Mouse (Mus musculus): ENCODE results near the gene Gk5. TPM values are rescaled to one million over a fixed set of nuclear protein-coding genes. Genes with fewer than 3 reads are reported as not detected.
A peak's percentile ranks its signal among the peaks of the same experiment; 100 is the strongest.
"Not testable (repeated sequence)": the region's sequence is repeated elsewhere in the genome, so short reads cannot be mapped to it uniquely, and the experiment has no call there.

The Gk5 gene
- total RNA-seq (2021), result 1 to 10 TPM; 4.1 to 5.1 TPM

DNA sequence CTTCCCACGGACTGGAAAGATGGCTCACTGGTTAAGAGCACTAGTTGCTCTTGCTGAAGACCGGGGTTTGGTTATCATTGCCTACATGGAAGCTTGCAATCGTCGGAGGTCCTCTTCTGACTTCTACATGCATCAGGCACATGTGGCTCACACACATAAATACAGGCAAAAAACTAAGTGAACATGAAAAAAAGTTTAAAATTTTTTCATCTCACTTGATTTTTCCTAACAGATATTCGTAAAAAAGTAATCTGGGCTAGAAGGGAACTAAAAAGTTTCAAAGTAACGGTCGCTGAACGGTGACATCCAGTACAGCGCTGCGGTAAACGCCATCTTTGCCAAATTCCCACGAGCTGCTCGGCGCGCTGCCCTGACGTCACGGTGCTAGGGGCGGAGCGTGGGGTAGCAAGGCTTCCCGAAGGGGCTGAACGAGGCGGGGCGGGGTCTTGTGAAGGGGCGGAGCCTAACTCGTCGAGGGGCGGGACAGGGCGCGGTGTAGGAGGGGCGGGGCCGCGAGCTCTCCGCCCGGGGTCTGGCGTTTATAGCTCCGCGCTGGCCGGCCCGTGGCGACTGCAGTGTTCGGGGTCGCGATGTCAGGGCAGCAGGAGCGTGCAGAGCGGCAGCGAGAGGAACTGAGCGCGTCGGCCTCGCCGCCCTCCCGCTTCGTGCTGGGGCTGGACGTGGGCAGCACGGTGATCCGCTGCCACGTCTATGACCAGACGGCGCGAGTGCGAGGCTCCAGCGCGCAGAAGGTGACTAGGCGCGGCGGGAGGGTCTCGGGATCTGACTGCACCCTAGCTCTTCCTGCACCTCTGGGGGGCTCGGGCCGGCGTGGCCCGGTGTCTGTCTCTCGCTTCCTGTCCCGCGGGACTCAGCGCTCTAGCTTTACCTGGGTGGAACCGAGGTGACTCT lies at the start of gene Gk5:
Gene Gk5, plus strand, starts transcription at position 502 of the 912 bp plus-strand sequence.
- DNase-seq (ENCODE audit: extremely low spot score in 1 of 2, low spot score in 1 of 2), result peak; percentile 96 to 97

DNA sequence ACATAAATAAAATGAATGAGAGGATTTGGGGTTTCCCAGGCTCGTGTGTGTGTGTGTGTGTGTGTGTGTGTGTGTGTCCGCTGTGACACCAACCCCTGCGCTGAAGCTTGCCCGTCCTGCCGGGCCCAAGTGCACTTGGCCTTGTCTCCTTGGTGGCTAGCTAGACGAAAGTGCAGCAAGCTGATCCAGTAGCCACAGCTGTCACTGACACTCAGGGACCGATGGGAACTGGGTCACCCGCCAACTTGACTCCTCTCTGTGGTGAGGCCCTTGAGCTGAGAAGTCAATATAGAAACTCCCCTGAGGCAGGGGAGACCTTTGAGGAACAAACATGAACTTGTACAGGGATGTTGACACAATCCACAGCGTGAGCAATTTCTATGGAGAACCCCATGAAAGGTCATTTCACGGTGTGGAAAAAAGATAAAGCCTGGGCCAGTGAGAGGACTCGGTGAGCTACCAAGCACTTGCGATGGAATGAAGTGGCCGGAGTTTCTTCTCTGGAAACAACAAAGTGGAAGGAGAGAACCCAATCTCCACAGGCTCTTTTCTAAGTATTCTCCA lies 40.3 kb upstream of the Gk5 start:
- DNase-seq (ENCODE audit: extremely low spot score in 1 of 2, low spot score in 1 of 2), result no peak

DNA sequence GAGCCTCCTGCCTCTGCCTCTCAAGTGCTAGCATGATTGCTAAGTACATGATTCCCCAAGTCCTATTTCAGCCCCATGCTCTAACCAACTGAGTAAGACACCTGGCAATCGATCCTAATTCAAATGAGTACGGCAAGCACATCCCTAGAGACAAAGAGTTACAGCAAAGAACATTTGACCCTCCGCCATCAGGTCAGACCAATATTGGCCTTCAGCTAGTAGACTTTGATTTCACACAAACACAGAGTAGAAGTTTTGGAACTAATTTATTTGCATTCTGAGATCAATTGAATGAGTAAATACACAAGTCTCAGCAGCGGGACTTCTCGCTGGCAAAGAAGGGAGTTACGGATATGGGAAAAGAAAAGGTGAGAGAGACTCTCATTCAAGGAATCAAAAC lies 33.9 kb upstream of the Gk5 start:
- no peak for DNase-seq (ENCODE audit: extremely low spot score in 1 of 2, low spot score in 1 of 2)

DNA sequence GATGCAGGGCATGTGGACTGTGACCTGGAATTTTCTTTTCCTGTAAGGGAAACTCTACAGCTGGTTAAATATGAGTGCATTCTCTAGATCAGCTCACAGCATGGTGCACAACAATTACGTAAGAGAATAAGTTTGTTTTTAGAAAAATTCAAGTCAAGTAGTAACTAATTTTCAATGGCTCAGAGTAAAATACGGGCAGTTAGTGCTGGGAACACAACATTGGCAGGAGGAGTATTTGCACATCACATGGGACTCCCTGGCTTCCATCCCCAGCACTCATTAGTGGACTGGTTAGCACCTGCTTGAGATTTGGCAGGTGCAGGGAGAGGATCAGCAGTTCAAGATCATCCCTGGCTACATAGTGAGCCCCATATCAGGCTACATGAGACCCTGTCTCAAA lies 31.5 kb upstream of the Gk5 start:
- no peak for DNase-seq (ENCODE audit: extremely low spot score in 1 of 2, low spot score in 1 of 2)

DNA sequence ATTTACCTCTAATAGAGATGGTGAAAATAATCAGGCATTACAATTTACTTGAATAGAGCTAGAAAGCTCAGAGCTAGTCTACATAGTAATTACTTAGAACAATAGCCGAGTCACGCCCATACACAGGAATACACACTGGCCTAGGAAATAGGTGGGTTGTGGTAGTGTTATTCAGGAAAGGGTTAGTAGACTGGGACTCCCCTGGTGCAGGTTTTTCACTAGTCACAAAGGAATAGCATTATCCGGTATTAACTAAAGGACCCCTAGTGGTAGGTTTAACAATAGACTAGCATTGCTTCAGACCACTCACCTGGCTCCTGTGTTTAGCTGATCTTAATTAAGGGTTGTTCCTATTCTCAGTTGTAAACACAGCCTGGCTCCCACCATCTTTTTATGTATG lies 30.7 kb upstream of the Gk5 start:
- DNase-seq (ENCODE audit: extremely low spot score in 1 of 2, low spot score in 1 of 2), result not testable (repeated sequence)

DNA sequence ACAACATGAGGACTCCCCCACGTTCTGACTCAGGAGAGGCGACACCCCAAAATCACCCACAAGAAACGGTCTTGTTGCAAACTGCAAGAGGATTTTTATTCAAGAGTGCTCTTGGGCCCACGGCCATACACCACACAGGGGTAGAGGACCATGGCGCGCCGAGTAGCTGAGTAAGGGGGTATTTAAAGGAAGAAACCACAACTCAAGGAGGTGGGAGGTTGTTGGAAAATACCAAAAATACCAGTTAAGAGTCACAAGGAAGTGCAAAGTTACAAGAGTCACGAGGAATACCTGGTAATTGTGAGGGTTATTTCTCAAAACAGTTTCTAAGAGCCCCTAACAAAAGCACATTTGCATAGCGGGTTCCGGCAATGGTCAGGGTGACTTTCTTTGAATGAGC lies 26.5 kb upstream of the Gk5 start:
- DNase-seq (ENCODE audit: extremely low spot score in 1 of 2, low spot score in 1 of 2), result not testable (repeated sequence)

DNA sequence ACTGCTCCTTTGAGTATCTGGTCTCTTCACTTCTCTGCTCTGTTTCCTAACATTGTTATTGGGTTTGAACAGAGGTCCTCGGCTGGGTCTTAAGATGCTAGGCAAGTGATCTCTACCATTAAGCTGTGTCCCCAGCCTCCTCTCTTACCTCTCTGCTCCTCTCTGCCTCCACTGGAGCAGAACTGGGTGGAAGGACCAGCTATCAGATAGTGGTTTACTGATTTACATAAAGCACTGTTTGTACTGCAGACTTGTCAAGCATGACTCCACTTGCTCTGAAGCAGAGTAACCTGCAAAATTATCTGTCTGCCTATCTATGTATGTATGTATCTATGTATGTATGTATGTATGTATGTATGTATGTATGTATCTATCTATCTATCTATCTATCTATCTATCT lies 25.9 kb upstream of the Gk5 start:
- DNase-seq (ENCODE audit: extremely low spot score in 1 of 2, low spot score in 1 of 2), result no peak

DNA sequence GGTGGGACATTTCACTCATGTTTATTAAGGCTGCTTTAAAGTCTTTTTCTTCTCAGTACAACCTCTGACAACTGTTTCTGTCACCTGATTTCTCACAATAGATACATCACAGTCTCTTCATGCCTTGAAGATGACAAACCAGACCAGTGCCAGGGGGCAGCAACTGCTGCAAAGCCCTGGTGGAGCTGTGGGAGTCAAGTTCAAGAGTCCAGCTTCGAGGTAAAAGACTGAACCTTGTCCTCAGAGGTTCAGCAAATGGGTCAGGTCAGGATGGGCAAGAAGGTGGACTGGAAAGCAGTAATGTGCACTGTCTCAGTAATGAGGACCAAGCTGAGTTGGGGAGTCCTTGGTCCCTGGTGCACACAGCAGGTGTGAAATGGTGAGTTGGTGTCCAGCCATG lies 24.8 kb upstream of the Gk5 start:
- no peak for DNase-seq (ENCODE audit: extremely low spot score in 1 of 2, low spot score in 1 of 2)

DNA sequence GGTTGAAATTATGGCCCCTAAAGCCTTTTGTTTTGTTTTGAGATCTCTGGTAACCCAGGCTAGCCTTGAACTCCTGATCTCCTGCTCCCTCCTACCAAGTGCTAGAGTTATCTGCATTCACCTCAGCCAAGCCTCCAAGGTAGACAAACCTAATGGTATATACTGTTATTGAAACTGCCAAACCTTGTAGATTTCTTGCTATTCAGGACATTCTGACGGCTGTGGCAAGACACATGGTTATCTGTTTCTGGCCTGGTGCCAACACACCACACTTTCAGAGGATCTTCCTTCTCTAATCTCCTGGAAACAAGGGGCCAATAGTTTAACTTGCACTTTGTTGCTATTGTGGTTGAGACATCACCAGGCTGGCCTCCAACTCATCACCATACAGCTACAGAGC lies 24.0 kb upstream of the Gk5 start:
- no peak for DNase-seq (ENCODE audit: extremely low spot score in 1 of 2, low spot score in 1 of 2)

DNA sequence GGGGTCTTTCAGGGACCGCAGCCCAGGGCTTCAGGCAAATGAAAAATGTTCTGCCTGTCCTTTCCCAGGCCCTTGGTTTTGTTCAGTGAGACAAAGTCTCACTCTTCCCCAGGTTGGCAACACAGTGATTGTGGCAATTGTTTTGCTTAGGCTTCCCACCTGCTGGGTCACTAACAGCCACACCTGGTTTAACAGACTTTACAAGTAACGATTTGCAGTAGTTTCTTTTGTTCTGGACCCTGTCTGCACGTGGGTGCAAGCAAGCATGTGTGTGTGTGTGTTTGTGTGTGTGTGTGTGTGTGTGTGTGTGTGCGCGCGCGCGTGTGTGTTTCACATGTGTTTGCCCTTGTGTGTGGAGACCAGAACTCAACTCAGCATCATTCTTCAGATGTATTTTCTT lies 16.3 kb upstream of the Gk5 start:
- DNase-seq (ENCODE audit: extremely low spot score in 1 of 2, low spot score in 1 of 2), result no peak

DNA sequence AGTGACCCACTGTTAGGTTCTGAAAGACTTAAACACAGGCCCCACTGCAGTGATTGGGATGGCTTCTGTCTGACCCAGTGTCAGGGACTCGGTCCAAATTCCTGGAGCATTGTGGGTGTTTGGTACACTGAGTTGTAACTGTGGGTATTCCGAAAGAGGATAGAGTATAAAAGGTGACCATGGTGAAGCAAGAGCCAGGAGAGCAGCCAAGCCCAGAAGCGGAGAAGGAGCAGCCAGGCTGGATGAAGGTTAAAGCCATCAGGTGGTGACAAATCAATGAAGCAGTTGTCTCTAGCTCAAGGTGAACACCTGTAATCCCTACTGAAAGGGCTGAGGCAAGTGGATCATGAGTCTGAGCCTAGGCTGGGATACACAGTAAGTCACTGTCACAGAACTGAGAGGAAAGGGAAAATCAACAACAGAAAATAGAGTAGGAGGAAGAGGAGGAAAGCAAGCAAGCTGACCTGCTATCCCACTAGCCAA lies 6.2 kb upstream of the Gk5 start:
- DNase-seq (ENCODE audit: extremely low spot score in 1 of 2, low spot score in 1 of 2), result no peak

DNA sequence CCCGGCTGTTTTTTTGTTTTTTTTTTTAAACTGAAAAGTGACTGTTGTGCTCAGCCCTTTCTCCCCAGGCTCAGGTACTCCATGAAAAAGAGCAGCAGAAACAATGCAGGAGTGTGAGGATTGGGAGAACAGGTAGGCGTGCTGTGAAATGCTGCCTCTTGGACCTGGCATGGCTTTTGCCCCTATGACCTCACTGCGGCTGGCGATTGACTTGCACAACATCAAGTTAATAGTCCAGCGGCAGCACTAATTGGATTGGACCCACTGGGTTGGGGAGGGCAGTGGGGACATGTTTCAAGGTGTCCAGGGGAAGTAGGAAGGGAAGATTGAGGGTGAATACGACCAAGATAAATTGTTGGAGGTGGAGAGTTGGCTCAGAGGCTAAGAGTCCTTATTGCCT lies 2.4 kb upstream of the Gk5 start:
- no peak for DNase-seq (ENCODE audit: extremely low spot score in 1 of 2, low spot score in 1 of 2)

DNA sequence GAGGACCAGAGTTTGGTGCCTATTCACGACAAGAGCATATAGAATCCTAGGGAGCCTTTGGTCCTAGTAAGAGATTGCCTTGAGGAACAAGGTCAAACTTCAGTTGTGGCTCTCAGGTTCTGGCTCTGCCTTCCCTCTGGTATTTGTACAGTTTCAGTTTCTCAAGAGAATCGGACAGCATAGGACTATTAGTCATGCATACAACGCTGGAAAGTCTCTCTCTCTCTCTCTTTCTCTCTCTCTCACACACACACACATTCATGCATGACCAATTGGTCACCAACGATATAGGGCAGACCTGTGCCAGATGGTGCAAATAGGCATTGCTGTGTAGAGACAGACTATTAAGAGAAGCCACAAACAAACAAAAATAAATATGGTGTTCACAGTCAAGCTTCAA lies 946 bp upstream of the Gk5 start:
- no peak for DNase-seq (ENCODE audit: extremely low spot score in 1 of 2, low spot score in 1 of 2)

DNA sequence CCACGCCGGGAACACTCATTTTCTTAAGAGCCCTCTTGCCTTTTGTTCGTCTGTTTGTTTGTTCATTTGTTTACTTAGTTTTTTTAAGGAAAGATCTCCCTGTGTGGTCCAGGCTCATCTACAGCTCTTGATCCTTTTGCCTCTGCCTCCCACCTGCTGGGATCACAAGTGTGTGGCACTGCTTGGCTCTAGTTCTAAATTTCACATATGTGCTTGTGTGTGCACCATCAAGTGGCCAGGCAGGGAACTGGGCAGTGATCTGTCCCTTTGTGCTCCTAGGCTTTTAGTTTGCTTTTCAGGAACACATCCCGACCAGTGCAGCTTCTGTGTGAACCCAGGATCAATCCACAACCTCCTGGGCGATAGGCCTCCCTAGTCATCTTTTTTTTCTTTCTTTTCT lies 8.8 kb downstream of the Gk5 start:
- no peak for DNase-seq (ENCODE audit: extremely low spot score in 1 of 2, low spot score in 1 of 2)

DNA sequence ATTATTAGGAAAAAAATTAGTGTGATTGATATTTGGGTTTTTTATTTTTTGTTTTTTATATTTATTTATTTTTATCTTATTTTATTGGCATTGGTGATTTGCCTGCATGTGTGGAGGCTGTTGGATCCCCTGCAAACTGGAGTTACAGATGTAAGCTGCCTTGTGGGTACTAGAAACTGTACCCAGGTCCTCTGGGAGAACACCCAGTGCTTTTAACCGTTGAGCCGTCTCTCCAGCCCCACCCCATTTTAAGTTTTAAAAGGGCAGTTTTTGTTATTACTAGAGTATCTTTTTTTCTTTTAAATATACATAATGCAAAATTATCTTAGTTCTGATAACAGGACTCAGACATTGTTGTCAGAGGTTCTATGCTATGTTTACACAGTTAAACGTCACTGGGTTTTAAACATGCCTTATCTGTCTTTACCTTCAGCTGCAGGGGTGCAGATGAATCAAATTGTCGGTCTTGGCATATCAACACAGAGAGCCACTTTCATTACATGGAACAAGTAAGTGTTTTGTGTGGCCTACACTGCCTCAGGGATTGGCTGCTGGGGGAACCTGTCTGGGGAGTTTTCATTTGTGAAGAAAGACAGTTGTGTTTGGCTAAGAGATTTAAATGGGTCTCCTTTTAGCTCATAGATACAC lies 13.9 kb downstream of the Gk5 start:
- DNase-seq (ENCODE audit: extremely low spot score in 1 of 2, low spot score in 1 of 2), result no peak

DNA sequence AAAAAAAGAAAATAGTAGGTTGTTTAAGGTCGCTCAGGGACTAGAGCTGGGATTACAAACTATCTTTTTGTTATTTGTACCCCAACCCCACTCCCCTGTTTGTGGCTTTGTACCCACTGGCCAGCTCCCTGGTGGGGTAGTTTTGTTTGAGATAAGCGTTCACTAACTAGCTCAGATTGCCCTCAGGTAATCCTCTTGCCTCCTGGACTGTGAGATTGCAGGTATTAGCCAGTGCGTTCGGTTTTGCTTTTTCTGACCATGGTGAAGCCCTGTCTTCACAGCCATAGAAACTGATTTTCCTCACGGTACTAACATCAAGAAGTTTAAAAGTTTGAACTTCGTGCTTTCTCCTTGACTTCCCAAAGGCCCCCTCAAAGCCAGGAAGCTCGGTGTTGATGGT lies 15.3 kb downstream of the Gk5 start:
- DNase-seq (ENCODE audit: extremely low spot score in 1 of 2, low spot score in 1 of 2), result no peak

DNA sequence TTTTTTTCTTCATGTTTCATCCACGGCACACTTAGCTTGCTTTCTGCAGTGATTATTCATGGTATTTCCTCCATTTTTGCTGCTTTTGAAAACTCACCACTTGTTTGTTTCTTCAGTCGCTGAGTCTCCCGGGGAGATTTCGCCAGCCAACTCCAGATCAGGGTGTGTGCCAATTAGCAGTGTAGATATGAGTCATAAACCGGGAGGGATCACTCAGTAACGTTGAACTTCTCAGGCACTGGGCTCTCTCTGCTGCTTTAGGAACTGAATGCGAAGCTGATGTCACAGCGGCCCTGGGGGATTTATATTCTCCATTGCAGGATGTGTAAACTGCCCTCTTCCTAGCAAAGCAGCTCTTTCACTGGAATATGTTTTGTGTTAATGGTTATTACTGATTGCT lies 15.8 kb downstream of the Gk5 start:
- peak in 1 of 2 experiments; percentile 7 for DNase-seq (ENCODE audit: extremely low spot score in 1 of 2, low spot score in 1 of 2)

DNA sequence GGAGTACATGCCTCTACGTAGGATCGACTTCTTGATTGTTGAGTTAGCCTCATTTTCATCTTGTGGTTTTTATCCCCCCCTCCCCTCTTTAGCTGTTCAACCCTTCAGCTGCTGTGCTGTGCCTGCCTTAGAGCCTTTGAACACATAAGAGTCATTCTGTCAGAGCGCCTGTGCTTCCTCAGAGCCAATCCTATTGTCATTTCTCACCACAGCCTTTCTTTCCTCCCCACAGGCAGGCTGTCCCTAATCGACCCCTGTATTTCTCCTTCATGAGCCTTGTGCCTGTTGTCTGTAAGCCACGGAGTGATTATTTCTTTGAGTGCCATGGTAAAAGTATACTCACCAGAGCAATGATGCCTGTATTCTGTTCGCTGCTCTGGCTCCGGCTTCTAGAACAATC lies 16.3 kb downstream of the Gk5 start:
- no peak for DNase-seq (ENCODE audit: extremely low spot score in 1 of 2, low spot score in 1 of 2)

DNA sequence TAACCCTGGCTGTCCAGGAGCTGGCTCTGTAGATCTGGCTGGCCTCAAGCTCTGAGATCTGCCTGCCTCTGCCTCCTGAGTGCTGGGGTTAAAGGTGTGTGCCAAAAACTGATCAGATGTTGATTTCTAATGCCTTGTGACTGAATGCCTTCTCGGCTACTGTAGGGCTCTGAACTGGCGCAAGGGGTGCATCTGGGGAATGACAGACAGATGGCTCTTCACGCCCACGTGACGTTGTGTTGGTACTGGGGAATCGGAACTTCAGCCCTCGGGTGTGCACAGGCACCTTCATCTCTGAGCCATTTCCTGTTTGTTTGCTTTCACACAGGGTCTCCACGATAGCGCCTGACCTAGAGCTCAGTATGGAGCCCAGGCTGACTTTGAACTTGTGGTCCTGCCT lies 19.8 kb downstream of the Gk5 start:
- DNase-seq (ENCODE audit: extremely low spot score in 1 of 2, low spot score in 1 of 2), result no peak

DNA sequence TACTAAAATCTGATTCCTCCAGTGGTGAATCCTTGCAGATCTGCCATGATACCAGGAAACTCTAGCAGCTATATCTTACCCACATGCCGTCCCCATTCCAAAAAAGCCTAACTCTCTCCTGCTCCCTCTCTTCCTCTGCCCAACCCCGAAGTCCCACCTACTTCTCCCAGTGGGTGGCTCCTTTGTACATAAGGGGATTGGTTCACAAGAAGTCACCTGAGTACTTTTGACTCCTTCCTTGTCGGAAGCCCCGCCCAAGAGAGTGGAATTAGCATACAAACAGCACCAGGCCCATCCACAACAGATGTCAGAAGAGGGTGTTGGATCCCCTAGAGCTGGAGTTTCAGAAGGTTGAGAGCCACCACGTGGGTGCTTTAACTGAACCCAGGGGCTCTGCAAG lies 20.7 kb downstream of the Gk5 start:
- no peak for DNase-seq (ENCODE audit: extremely low spot score in 1 of 2, low spot score in 1 of 2)

DNA sequence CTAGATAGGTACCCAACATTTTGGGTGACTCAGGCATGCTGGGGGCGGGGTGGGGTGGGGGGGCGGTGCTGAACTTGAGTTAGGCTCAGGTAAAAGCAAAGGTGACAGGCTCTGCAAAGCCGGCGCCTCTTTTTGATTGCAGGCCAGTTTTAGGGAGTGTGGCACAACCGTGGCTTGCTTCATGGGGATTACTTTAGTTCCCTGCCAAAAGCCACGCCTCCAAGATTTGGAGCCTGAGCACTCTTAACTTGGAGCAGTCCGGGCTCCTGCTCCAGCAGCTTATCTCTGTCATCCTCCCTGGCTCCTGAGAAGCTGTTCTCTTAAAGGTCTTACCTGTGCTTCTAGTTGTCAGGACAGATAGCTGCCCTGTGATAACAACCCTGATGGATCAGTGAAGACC lies 21.8 kb downstream of the Gk5 start:
- no peak for DNase-seq (ENCODE audit: extremely low spot score in 1 of 2, low spot score in 1 of 2)

DNA sequence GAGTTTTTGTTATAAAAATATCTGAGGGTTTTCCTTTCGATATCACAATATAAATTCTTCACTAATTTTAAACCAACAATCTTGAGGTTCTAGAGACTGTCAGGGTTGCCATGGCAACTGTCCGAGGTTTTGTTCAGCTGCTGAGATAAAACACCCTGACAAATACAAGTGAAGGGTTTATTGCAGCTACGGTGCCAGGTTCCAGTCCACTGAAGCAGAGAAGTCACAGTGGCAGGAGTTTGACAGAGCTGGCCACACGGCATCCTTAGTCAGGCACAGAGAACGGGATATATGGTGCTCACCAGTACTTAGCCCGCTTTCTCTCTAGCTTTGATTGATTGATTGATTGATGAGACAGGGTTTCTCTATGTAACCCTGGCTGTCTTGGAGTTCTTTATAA lies 23.3 kb downstream of the Gk5 start:
- DNase-seq (ENCODE audit: extremely low spot score in 1 of 2, low spot score in 1 of 2), result no peak
